Mouse (Mus musculus) lung, embryonic 16.5 days (tissue): Measurements from ENCODE around the gene Gm14085. TPM values are rescaled to one million over a fixed set of nuclear protein-coding genes. Genes with fewer than 3 reads are reported as not detected.

ENCODE experiments used
- ATAC-seq: fragments of 200-750 bp; cut with Nextera tagmentation; 2 replicates; pipeline ENCODE4 v1.8.0; 2017; ENCODE audit warnings: low read depth, mild to moderate bottlenecking, moderate library complexity
- H3K27ac ChIP-seq: fragments of 300-500 bp; sonication (generic); 2 replicates; pipeline ENCODE4 v1.5.1; 2014; ENCODE audit warnings: mild to moderate bottlenecking, control low read depth, low read length
- H3K27me3 ChIP-seq: fragments of 300-500 bp; sonication (generic); 2 replicates; pipeline ENCODE4 v1.6.1; 2014; ENCODE audit warnings: low read depth, low read length, mixed read lengths; ENCODE audit not compliant: control insufficient read depth, insufficient read depth
- H3K36me3 ChIP-seq: fragments of 300-500 bp; sonication (generic); 2 replicates; pipeline ENCODE4 v1.6.1; 2014; ENCODE audit warnings: low read length; ENCODE audit not compliant: control insufficient read depth, insufficient read depth
- H3K4me1 ChIP-seq: fragments of 300-500 bp; sonication (generic); replicated peaks from 2 replicates; pipeline ENCODE4 v1.6.1; 2014; ENCODE audit warnings: low read length, mixed read lengths; ENCODE audit not compliant: control insufficient read depth, insufficient read depth
- H3K4me2 ChIP-seq: fragments of 300-500 bp; sonication (generic); 2 replicates; pipeline ENCODE4 v1.6.1; 2014; ENCODE audit warnings: low read depth, low read length, control low read depth
- H3K4me3 ChIP-seq: fragments of 300-500 bp; sonication (generic); 2 replicates; pipeline ENCODE4 v1.5.1; 2014; ENCODE audit warnings: mild to moderate bottlenecking, low read length, control low read depth
- H3K9ac ChIP-seq: fragments of 300-500 bp; sonication (generic); 2 replicates; pipeline ENCODE4 v1.6.1; 2014; ENCODE audit warnings: low read length, control low read depth
- H3K9me3 ChIP-seq: fragments of 300-500 bp; sonication (generic); 2 replicates; pipeline ENCODE4 v1.6.1; 2016; ENCODE audit warnings: low read length; ENCODE audit not compliant: control insufficient read depth
- WGBS: fragments of 180-500 bp; shearing (Covaris S2); extraction: QIAGEN DNeasy Blood & Tissue Kit; methylation state at CpG from one replicate; pipeline ENCODE4 v1.1.7; 2014; 5-methylcytosine and 5-hydroxymethylcytosine counted together
- polyA plus RNA-seq: library from polyadenylated mRNA; unstranded; fragments of >200 nt; fragmentation: Nextera tagmentation; extraction: Ambion mirVana; gene quantifications from 2 replicates; pipeline ENCODE4 v1.2.1, GENCODE M21; 2015

Gm14085 gene
- polyA plus RNA-seq, 1 experiment from 2014 or later, result not detected

DNA sequence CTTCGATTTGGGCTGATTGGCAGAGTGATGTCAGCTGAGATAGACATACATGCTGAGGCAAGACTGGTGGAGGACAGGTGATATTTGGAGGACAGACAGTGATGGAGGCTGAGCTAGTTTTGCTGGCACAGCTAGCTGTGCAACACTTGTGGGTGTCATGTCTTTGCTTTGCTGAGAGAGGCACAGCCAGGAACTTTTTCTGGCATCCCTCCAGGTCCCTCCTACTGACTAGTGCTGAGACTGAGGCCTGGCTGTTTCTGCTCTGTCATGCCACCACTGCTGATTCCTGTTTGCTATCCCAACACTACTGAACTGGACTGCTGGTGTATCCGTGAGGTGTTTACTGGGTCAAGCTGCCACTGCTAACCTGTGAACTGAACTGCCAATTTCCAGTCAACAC lies 48.6 kb downstream of the Gm14085 start:
- H3K4me3 ChIP-seq, result no peak overlapping the region
- H3K9ac ChIP-seq, result no peak overlapping the region
- no peaks in the 10 kb centered on the region for H3K4me1 ChIP-seq
- no peaks in the 10 kb centered on the region for H3K9me3 ChIP-seq
- H3K27ac ChIP-seq, result no peak overlapping the region
- ATAC-seq, result no peak
- H3K4me2 ChIP-seq, result no peak overlapping the region
- no peaks in the 10 kb centered on the region for H3K36me3 ChIP-seq
- no peaks in the 10 kb centered on the region for H3K27me3 ChIP-seq
- WGBS, result 67% methylated on average over 2 of the region's 2 CpGs

DNA sequence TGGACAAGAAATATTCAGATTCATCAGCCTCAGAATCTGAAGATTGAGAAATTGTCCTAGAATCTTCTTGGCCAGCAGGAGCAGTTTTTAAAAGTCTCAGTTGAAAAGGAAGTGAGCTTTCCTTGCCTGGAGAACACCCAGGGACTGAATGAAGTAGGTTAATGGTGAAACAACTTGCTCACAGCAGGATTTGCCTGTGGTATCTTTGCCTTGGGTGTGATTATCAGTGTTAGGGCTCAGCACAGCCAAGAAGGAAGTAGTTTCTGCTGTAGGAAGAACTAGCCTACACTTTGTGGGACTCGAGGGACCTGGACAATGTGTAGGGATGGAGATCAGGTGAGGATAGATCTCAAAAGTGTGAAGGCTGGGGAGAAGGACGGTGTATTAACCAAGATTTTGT lies 49.9 kb downstream of the Gm14085 start:
- WGBS, result 79% methylated on average over 2 of the region's 2 CpGs
- H3K36me3 ChIP-seq, result no peaks in the 10 kb centered on the region
- no peak overlapping the region for H3K4me2 ChIP-seq
- no peak for ATAC-seq
- H3K4me3 ChIP-seq, result no peak overlapping the region
- no peaks in the 10 kb centered on the region for H3K9me3 ChIP-seq
- no peaks in the 10 kb centered on the region for H3K27me3 ChIP-seq
- H3K4me1 ChIP-seq, result no peaks in the 10 kb centered on the region
- no peak overlapping the region for H3K27ac ChIP-seq
- H3K9ac ChIP-seq, result no peak overlapping the region

DNA sequence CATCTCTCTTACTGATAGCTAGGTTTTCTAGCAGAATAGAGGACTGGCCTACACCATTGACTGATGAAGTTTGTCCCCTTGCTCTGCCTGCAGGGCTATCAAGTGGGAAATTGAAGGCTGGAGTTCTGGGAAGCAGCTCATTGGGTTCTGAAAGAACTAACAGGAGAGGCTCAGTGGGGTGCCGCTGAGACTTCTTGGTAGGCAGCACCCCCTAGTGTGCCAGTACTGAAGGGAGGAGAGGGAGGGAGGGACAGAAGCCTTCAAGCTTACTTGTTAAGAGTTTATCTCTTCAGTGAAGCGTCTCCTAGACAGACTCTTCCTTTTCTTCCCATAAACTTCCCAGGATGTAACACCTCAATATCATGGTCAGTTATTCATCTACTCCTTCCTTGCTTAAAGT lies 73.6 kb downstream of the Gm14085 start:
- no peak overlapping the region for H3K9ac ChIP-seq
- H3K27ac ChIP-seq, result no peak overlapping the region
- no peaks in the 10 kb centered on the region for H3K36me3 ChIP-seq
- 38% methylated on average over 2 of the region's 2 CpGs for WGBS
- no peaks in the 10 kb centered on the region for H3K9me3 ChIP-seq
- no peak overlapping the region for H3K4me3 ChIP-seq
- no peaks in the 10 kb centered on the region for H3K27me3 ChIP-seq
- H3K4me1 ChIP-seq, result no peaks in the 10 kb centered on the region
- H3K4me2 ChIP-seq, result no peak overlapping the region
- no peak for ATAC-seq

DNA sequence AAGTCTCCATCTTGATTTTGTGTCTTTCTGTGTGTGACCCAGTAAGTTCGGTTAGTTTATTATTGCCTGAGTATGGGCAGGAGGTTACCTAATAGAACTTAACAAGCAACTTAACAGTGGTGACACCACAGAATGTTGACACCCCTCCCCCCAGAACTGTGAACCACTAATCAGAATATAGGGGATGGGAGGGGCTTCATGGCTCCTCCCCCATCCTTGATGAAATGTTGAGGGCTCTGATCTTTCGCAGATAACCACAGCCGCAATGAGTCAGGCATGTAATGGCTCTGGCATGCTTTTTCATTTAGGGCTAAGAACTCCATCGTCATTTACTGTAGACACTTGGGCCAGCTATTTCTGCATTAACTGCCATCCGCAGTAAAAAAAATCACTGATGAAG lies 76.5 kb downstream of the Gm14085 start:
- H3K27me3 ChIP-seq, result no peaks in the 10 kb centered on the region
- H3K4me1 ChIP-seq, result no peaks in the 10 kb centered on the region
- H3K4me3 ChIP-seq, result no peak overlapping the region
- no peak for ATAC-seq
- H3K36me3 ChIP-seq, result no peaks in the 10 kb centered on the region
- H3K4me2 ChIP-seq, result no peak overlapping the region
- 84% methylated on average over 5 of the region's 5 CpGs for WGBS
- no peak overlapping the region for H3K27ac ChIP-seq
- H3K9ac ChIP-seq, result no peak overlapping the region
- H3K9me3 ChIP-seq, result no peaks in the 10 kb centered on the region

DNA sequence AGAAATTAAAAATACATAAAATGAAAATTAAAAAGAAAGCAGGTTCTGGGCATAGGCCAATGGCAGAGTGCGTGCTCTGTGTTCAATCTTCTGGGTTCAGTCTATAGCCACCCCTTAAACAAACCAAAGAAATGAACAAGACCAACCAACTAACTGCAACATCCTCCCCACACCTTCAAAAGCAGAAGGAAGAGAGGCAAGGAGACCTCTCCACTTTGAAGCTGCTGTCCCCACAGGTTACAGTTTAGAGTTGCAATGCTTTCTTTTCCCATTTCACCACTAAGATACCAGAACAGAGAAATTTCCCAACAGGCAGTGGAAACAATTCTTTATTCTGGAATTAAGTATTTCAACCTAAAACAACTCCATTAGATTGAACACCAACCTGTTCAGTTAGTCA lies 77.5 kb downstream of the Gm14085 start:
- Histone ChIP-seq H3K9me3 (no peaks in the 10 kb centered on the region), H3K4me3 (no peak overlapping the region), H3K4me2 (no peak overlapping the region), H3K36me3 (no peaks in the 10 kb centered on the region), H3K4me1 (no peaks in the 10 kb centered on the region), H3K9ac (no peak overlapping the region), H3K27me3 (no peaks in the 10 kb centered on the region), H3K27ac (no peak overlapping the region)
- ATAC-seq, result no peak
- 85% methylated on average over 1 of the region's 1 CpGs for WGBS

DNA sequence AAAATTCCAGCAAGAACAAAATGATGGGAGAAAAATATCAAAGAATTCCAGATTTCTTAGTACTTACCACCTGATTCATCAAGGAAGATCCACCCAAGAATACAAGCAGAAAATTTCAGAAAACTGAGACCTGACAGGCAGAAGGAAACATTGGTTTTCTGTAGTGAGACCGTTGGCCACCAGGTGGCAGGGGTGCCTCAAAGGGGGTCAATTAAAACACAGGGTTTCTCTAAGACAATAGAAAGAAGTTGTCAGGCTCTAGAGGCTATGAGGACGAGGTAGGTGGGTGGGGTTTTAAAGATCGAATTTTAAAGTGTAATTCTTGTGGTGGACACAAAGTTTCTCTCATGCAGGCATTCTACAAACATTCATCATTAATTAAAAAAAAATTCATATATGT lies 84.7 kb downstream of the Gm14085 start:
- H3K9me3 ChIP-seq, result no peaks in the 10 kb centered on the region
- WGBS, result 4% methylated on average over 3 of the region's 3 CpGs
- H3K27ac ChIP-seq, result no peak overlapping the region
- H3K4me1 ChIP-seq, result no peaks in the 10 kb centered on the region
- 0 out of 2 replicates have a peak, but pooled peaks have one; percentile 43 for ATAC-seq
- no peak overlapping the region for H3K4me3 ChIP-seq
- H3K36me3 ChIP-seq, result no peaks in the 10 kb centered on the region
- no peak overlapping the region for H3K4me2 ChIP-seq
- no peaks in the 10 kb centered on the region for H3K27me3 ChIP-seq
- no peak overlapping the region for H3K9ac ChIP-seq

DNA sequence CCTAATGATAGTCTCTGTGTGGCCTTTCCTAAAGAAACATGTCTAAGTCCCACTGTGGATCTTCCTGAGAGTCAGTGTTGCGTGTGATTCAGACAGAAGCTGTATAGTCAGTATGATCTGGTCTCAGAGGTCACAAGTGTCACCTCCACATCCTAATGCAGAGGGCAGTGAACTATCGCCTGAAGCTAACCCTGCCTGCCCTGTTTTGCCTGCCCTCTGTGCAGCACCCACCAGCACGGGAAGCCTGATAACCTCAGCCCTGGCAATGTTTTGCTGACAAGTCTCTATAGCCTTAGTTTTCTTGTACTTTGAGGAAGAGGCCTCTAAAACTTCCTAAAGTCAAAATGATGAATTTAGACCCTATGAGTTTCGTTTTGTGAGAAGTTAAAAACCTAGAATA lies 85.7 kb downstream of the Gm14085 start:
- Histone ChIP-seq H3K27ac (no peak overlapping the region), H3K27me3 (no peaks in the 10 kb centered on the region), H3K4me3 (no peak overlapping the region), H3K4me1 (no peaks in the 10 kb centered on the region), H3K9me3 (no peaks in the 10 kb centered on the region), H3K4me2 (no peak overlapping the region), H3K36me3 (no peaks in the 10 kb centered on the region), H3K9ac (no peak overlapping the region)
- WGBS, result 66% methylated on average over 4 of the region's 4 CpGs
- no peak for ATAC-seq

DNA sequence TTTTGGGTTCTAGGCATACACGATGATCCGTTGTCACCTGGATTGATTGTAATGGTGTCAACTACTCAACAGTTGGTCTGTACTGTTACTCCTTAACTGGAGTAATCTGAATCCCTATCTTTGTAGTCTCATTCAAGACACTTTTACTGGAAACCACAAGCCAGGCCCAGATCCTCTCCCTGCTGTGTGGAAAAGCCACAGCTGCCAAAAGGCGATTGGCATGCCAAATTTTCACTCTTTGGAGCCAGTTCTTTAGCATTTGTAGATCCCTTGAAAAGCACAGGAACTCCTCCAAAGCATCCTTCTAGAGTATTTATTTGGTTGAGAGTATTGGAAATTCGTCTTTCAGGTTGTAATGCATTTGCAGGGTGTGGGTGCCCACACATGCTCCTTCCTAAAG lies 86.6 kb downstream of the Gm14085 start:
- Histone ChIP-seq H3K36me3 (no peaks in the 10 kb centered on the region), H3K9ac (no peak overlapping the region), H3K4me3 (no peak overlapping the region), H3K27ac (no peak overlapping the region), H3K4me2 (no peak overlapping the region), H3K9me3 (no peaks in the 10 kb centered on the region), H3K27me3 (no peaks in the 10 kb centered on the region), H3K4me1 (0 out of 2 replicates have a peak, but pooled peaks cover 2% of the 10 kb centered on the region)
- no peak for ATAC-seq
- 69% methylated on average over 4 of the region's 4 CpGs for WGBS

DNA sequence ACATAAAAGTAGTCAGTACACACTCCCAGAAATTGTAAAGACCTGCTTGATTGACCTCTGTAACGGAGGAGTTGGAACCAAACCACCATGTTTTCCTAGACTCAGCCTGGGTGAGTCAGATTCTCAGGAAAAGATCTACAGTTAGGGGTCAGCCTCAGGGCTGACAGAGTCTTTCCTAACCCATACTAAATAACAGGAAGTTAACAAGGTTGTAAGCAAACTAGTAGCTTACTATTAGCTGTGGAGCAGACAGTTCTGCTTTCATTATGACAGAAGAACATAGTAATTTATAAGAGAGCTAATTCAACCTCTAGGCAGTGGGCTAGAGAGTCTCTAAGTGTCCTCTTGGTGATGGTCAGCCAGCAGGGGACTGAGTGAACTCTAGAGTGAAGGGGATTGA lies 87.7 kb downstream of the Gm14085 start:
- no peaks in the 10 kb centered on the region for H3K36me3 ChIP-seq
- WGBS, result 57% methylated on average over 1 of the region's 1 CpGs
- H3K9ac ChIP-seq, result no peak overlapping the region
- H3K4me2 ChIP-seq, result no peak overlapping the region
- ATAC-seq, result no peak
- H3K27me3 ChIP-seq, result no peaks in the 10 kb centered on the region
- H3K4me3 ChIP-seq, result no peak overlapping the region
- H3K27ac ChIP-seq, result no peak overlapping the region
- 0 out of 2 replicates have a peak, but pooled peaks cover 2% of the 10 kb centered on the region for H3K4me1 ChIP-seq
- H3K9me3 ChIP-seq, result no peaks in the 10 kb centered on the region

DNA sequence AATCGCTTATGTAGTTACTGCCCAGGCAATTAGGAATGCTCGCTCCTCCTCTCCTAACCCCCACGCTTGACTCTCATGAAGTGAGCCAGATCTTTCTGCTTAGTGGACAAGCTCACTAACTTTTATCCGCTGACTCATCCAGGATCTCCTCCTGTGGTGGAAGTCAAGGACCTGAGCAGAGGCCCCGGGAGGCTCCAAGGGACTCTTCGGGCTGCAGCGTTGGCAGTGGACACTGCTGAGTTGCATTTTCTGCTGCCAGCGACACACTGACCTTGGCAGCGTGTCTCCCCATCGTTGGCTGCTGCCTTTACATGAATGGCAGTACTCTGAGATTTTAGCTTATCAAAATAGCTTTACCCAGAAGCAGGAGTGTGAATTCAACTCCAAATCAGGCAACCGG lies 90.7 kb downstream of the Gm14085 start:
- no peaks in the 10 kb centered on the region for H3K27me3 ChIP-seq
- no peak for ATAC-seq
- 44% methylated on average over 11 of the region's 11 CpGs for WGBS

More for the DNA sequence above, 90.7 kb downstream of the Gm14085 start:
- Histone ChIP-seq H3K4me1 (0 out of 2 replicates have a peak, but pooled peaks cover 2% of the 10 kb centered on the region), H3K4me3 (no peak overlapping the region), H3K4me2 (no peak overlapping the region), H3K27ac (no peak overlapping the region), H3K9me3 (no peaks in the 10 kb centered on the region), H3K9ac (no peak overlapping the region), H3K36me3 (no peaks in the 10 kb centered on the region)
